Mouse (Mus musculus): ENCODE measurements around the gene Zfp91.

GRCm38 (mm10) chr19:12780437-12780836 lies 15.5 kb downstream of the Zfp91 start:
- no peak for TF ChIP-seq POLR2A (IDR thresholded peaks at IDR 0.05; ENCODE audit: control insufficient read depth, extremely low read depth, insufficient read depth, low read length, poor library complexity)
- TF ChIP-seq CTCF (IDR thresholded peaks at IDR 0.05; ENCODE audit: borderline replicate concordance, control insufficient read depth, extremely low read depth, insufficient read depth, low read length, poor library complexity) = no peak

All from thymus, adult 2 months (tissue).